Mouse (Mus musculus) MEL (cell line): ENCODE data around the gene Ddi2. TPM values are rescaled to one million over a fixed set of nuclear protein-coding genes. Genes with fewer than 3 reads are reported as not detected.

Experiments
- DNase-seq: peaks from one replicate; pipeline ENCODE4 v3.0.0; 2011; ENCODE audit warnings: low read depth, low spot score
- H3K27ac ChIP-seq: 2 replicates; pipeline ENCODE4 v1.5.1; 2012; ENCODE audit warnings: low read depth, mild to moderate bottlenecking, control low read depth, low read length, moderate library complexity; ENCODE audit not compliant: control insufficient read depth
- H3K27me3 ChIP-seq, 2 experiments: fragments of 150-350 bp in 1 of 2; sonication (generic) in 1 of 2; 2 replicates each; pipeline ENCODE4 v1.6.1; 2012; ENCODE audit warnings: low read length in 2 of 2, mild to moderate bottlenecking in 2 of 2, improper control_type of control experiment in 1 of 2, moderate library complexity in 1 of 2; ENCODE audit not compliant: insufficient read depth in 2 of 2, control insufficient read depth in 1 of 2
- H3K36me3 ChIP-seq, 2 experiments: 2 replicates each; pipeline ENCODE4 v1.6.1; 2012 to 2014; ENCODE audit warnings: low read length in 2 of 2, improper control_type of control experiment in 1 of 2, inconsistent platforms in 1 of 2, mild to moderate bottlenecking in 1 of 2; ENCODE audit not compliant: insufficient read depth in 2 of 2, control insufficient read depth in 1 of 2
- H3K4me1 ChIP-seq, 2 experiments: fragments of 150-350 bp in 1 of 2; sonication (generic) in 1 of 2; 2 replicates each; pipeline ENCODE4 v1.6.1; 2012; ENCODE audit warnings: low read length in 2 of 2, improper control_type of control experiment in 1 of 2, mild to moderate bottlenecking in 1 of 2; ENCODE audit not compliant: insufficient read depth in 2 of 2, control insufficient read depth in 1 of 2
- H3K4me3 ChIP-seq, 2 experiments: fragments of 150-350 bp in 1 of 2; sonication (generic) in 1 of 2; 2 replicates each; pipeline ENCODE4 v1.5.1; 2012; ENCODE audit warnings: low read depth in 2 of 2, low read length in 2 of 2, mild to moderate bottlenecking in 2 of 2, moderate library complexity in 2 of 2, control low read depth in 1 of 2, improper control_type of control experiment in 1 of 2; ENCODE audit not compliant: control insufficient read depth in 1 of 2, insufficient read depth in 1 of 2
- H3K79me2 ChIP-seq: 2 replicates; pipeline ENCODE4 v1.6.1; 2012; ENCODE audit warnings: mild to moderate bottlenecking, low read length, moderate library complexity; ENCODE audit not compliant: control insufficient read depth, poor library complexity, insufficient read depth
- H3K9ac ChIP-seq: 2 replicates; pipeline ENCODE4 v1.6.1; 2012; ENCODE audit warnings: low read depth, mild to moderate bottlenecking, control low read depth, low read length, moderate library complexity; ENCODE audit not compliant: control insufficient read depth, poor library complexity, severe bottlenecking
- H3K9me3 ChIP-seq: fragments of 150-350 bp; sonication (generic); replicated peaks from 2 replicates; pipeline ENCODE4 v1.6.1; 2012; ENCODE audit warnings: mild to moderate bottlenecking, low read length, improper control_type of control experiment, moderate library complexity; ENCODE audit not compliant: insufficient read depth
- ELF1 ChIP-seq: IDR thresholded peaks from 2 replicates; pipeline ENCODE4 v1.6.1; 2014; ENCODE audit warnings: low read depth, mild to moderate bottlenecking, inconsistent platforms, low read length, improper control_type of control experiment, moderate library complexity
- ETS1 ChIP-seq: IDR thresholded peaks from 2 replicates; pipeline ENCODE4 v1.6.1; 2012; ENCODE audit warnings: low read depth, mild to moderate bottlenecking, inconsistent platforms, low read length, improper control_type of control experiment, moderate library complexity
- GABPA ChIP-seq: IDR thresholded peaks from 2 replicates; pipeline ENCODE4 v1.6.1; 2012; ENCODE audit warnings: low read depth, mild to moderate bottlenecking, inconsistent platforms, low read length, improper control_type of control experiment, moderate library complexity
- JUND ChIP-seq: IDR thresholded peaks from 2 replicates; pipeline ENCODE4 v1.6.1; 2011; ENCODE audit warnings: low read depth, mild to moderate bottlenecking, improper control_type of control experiment, low read length
- KAT2A ChIP-seq: conservative IDR thresholded peaks from 2 replicates; pipeline ENCODE4 v1.6.1; 2012; ENCODE audit warnings: low read depth, low read length, improper control_type of control experiment, inconsistent platforms
- MAZ ChIP-seq: IDR thresholded peaks from 2 replicates; pipeline ENCODE4 v1.6.1; 2012; ENCODE audit warnings: low read depth, mild to moderate bottlenecking, inconsistent platforms, low read length, improper control_type of control experiment
- MEF2A ChIP-seq: IDR thresholded peaks from 2 replicates; pipeline ENCODE4 v1.6.1; 2014; ENCODE audit warnings: low read depth, mild to moderate bottlenecking, inconsistent platforms, low read length, improper control_type of control experiment; ENCODE audit not compliant: poor library complexity, insufficient replicate concordance, severe bottlenecking; ENCODE audit errors: extremely low read depth
- MYB ChIP-seq: IDR thresholded peaks from 2 replicates; pipeline ENCODE4 v1.6.1; 2011; ENCODE audit warnings: mild to moderate bottlenecking, low read depth, low read length, improper control_type of control experiment
- MYC ChIP-seq: IDR thresholded peaks from 2 replicates; pipeline ENCODE4 v1.6.1; 2011; ENCODE audit warnings: low read depth, mild to moderate bottlenecking, low read length, improper control_type of control experiment, moderate library complexity
- NRF1 ChIP-seq: IDR thresholded peaks from 2 replicates; pipeline ENCODE4 v1.6.1; 2014; ENCODE audit warnings: low read depth, mild to moderate bottlenecking, inconsistent platforms, low read length, improper control_type of control experiment, moderate library complexity; ENCODE audit not compliant: poor library complexity, insufficient read depth, severe bottlenecking
- POLR2A ChIP-seq, 2 experiments: IDR thresholded peaks; 2 replicates each; pipeline ENCODE4 v1.6.1; 2011 to 2012; ENCODE audit warnings: low read length in 2 of 2, mild to moderate bottlenecking in 2 of 2, control low read depth in 1 of 2, improper control_type of control experiment in 1 of 2, low read depth in 1 of 2, moderate library complexity in 1 of 2; ENCODE audit not compliant: control insufficient read depth in 1 of 2, insufficient read depth in 1 of 2, poor library complexity in 1 of 2
- SIN3A ChIP-seq: IDR thresholded peaks from 2 replicates; pipeline ENCODE4 v1.6.1; 2012; ENCODE audit warnings: low read length, improper control_type of control experiment, inconsistent platforms
- TBP ChIP-seq: IDR thresholded peaks from 2 replicates; pipeline ENCODE4 v1.8.0; 2011; ENCODE audit warnings: low read depth, low read length, improper control_type of control experiment
- TCF12 ChIP-seq: IDR thresholded peaks from 2 replicates; pipeline ENCODE4 v1.6.1; 2014; ENCODE audit warnings: low read depth, mild to moderate bottlenecking, inconsistent platforms, low read length, improper control_type of control experiment, moderate library complexity
- USF2 ChIP-seq, 2 experiments: IDR thresholded peaks; 2 replicates each; pipeline ENCODE4 v1.6.1; 2011 to 2012; ENCODE audit warnings: improper control_type of control experiment in 2 of 2, low read length in 2 of 2, borderline replicate concordance in 1 of 2, inconsistent platforms in 1 of 2, low read depth in 1 of 2, mild to moderate bottlenecking in 1 of 2; ENCODE audit not compliant: insufficient read depth in 1 of 2
- ZMIZ1 ChIP-seq: IDR thresholded peaks from 2 replicates; pipeline ENCODE4 v1.6.1; 2012; ENCODE audit warnings: low read depth, mild to moderate bottlenecking, inconsistent platforms, low read length, improper control_type of control experiment, moderate library complexity
- polyA plus RNA-seq, 2 experiments: library from polyadenylated mRNA; stranded (reverse) in 1 of 2; unstranded in 1 of 2; fragments of >175 nt in 1 of 2; fragments of >200 nt in 1 of 2; gene quantifications; 2 replicates each; pipeline versions ENCODE4 v1.2.1 to v1.2.4; 2012; ENCODE audit warnings: low replicate concordance in 2 of 2, low read depth in 1 of 2; ENCODE audit not compliant: insufficient read length in 2 of 2, insufficient read depth in 1 of 2, missing spikeins in 1 of 2
- total RNA-seq: library from RNA; depleted of rRNA; stranded (reverse); fragments of 300-350 nt; gene quantifications from 2 replicates; pipeline ENCODE4 v1.2.3, GENCODE M21; 2012

The Ddi2 gene
- total and polyA plus RNA-seq, 3 experiments, result 40.7 to 42.8 TPM; not detected in 1

- Histone ChIP-seq H3K27ac (peak overlapping the region; percentile 92), H3K4me1 (peaks cover 3 to 15% of the 10 kb centered on the region in 2 experiments; a peak in 2 of 4 replicates), H3K9ac (peak overlapping the region; percentile 52), H3K9me3 (no peaks in the 10 kb centered on the region), H3K27me3 (no peaks in the 10 kb centered on the region), H3K4me3 (peak overlapping the region; percentile 1 to 48; a peak in 3 of 4 replicates), H3K79me2 (no peaks in the 10 kb centered on the region), H3K36me3 (peaks cover 0 to 3% of the 10 kb centered on the region in 2 experiments; a peak in 2 of 4 replicates)
- DNase-seq, result peak; percentile 60
- TF ChIP-seq SIN3A (0 out of 2 replicates have a peak, but pooled peaks have one; percentile 20), JUND (no peak)
These were observed 27.6 kb upstream of the Ddi2 start for GRCm38 (mm10) chr4:141750826-141751225.

GRCm38 (mm10) chr4:141749557-141749956 is 26.3 kb upstream of the Ddi2 start:
- Histone ChIP-seq H3K27ac (no peak overlapping the region), H3K79me2 (no peaks in the 10 kb centered on the region), H3K27me3 (no peaks in the 10 kb centered on the region), H3K9ac (no peak overlapping the region), H3K4me3 (no peak overlapping the region), H3K36me3 (peaks cover 0 to 3% of the 10 kb centered on the region in 2 experiments; a peak in 2 of 4 replicates), H3K4me1 (peaks cover 3 to 15% of the 10 kb centered on the region in 2 experiments; a peak in 2 of 4 replicates), H3K9me3 (no peaks in the 10 kb centered on the region)
- DNase-seq, result no peak
- TF ChIP-seq MYB (no peak), USF2 (IDR thresholded peaks at IDR 0.05; ENCODE audit: borderline replicate concordance in 1 of 2, insufficient read depth in 1 of 2, low read depth in 1 of 2, low read length in 2 of 2) (no peak), POLR2A (IDR thresholded peaks at IDR 0.05; ENCODE audit: control insufficient read depth in 1 of 2, insufficient read depth in 1 of 2, low read depth in 1 of 2, low read length in 2 of 2, poor library complexity in 1 of 2) (no peak), TCF12 (no peak), TBP (no peak), KAT2A (no peak), MEF2A (no peak), ETS1 (no peak), NRF1 (no peak), ELF1 (no peak), MYC (no peak), GABPA (no peak), MAZ (no peak), ZMIZ1 (no peak)
